Mouse (Mus musculus): Measurements from ENCODE around the gene Mrrf.

GRCm38 (mm10) chr2:36200813-36201212 is 64.6 kb downstream of the Mrrf start:
- TF ChIP-seq POLR2A (IDR thresholded peaks at IDR 0.05; ENCODE audit: borderline replicate concordance, extremely low read depth, insufficient read depth, insufficient read length, poor library complexity, severe bottlenecking) (no peak), CTCF (IDR thresholded peaks at IDR 0.05; ENCODE audit: borderline replicate concordance, extremely low read depth, insufficient read depth, insufficient read length) (no peak)
